Mouse (Mus musculus) spleen, postnatal 14 days (tissue): ENCODE results near the gene Il21r.

Experiments used
- DNase-seq, 2 experiments: peaks; one replicate each; pipeline ENCODE4 v3.0.0; 2021 to 2022; ENCODE audit warnings: low spot score in 2 of 2

The Il21r gene

DNA sequence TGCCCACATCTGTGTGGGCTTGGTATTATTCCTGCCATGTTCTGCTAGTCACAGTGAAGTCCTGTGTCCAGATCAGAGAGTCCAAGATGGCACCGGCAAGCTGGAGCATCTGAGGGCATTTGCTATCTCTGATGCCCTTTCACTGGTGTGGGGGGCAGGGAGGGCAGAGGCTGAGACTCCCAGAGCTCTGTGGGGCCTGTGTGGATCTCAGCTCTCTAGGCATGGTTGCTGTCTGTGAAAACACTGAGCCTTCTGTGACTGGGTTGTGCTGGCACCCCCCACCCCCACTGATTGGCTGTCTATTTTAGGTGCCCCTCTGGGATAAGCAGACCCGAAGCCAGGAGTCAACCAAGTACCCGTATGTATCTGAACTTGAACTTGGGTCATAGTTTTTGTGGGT lies 28.4 kb upstream of the Il21r start:
- no peak for DNase-seq

DNA sequence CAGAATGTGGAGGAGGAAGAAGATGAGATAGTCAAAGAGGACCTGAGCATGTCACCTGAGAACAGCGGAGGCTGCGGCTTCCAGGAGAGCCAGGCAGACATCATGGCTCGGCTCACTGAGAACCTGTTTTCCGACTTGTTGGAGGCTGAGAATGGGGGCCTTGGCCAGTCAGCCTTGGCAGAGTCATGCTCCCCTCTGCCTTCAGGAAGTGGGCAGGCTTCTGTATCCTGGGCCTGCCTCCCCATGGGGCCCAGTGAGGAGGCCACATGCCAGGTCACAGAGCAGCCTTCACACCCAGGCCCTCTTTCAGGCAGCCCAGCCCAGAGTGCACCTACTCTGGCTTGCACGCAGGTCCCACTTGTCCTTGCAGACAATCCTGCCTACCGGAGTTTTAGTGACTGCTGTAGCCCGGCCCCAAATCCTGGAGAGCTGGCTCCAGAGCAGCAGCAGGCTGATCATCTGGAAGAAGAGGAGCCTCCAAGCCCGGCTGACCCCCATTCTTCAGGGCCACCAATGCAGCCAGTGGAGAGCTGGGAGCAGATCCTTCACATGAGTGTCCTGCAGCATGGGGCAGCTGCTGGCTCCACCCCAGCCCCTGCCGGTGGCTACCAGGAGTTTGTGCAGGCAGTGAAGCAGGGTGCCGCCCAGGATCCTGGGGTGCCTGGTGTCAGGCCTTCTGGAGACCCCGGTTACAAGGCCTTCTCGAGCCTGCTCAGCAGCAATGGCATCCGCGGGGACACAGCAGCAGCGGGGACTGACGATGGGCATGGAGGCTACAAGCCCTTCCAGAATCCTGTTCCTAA lies 27.3 kb upstream of the Il21r start:
- no peak for DNase-seq

DNA sequence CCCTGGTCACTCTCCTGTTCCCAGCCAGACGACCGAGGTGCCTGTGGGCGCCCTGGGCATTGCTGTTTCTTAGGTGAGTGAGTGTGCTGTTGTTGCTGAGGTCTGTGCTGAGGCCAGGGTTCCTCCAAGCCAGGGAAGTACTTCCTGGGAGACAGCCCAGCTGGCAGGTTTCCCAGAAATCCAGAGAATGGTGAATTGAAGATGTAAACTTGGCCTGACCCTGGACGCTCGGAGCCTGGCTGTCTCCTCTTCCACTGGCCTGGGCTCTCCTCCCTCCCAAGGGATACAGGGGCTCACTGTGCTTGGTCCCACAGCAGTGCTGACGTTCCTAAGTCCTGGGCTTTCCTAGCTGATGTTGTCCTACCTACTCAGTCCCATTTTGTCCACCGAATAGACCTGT lies 26.2 kb upstream of the Il21r start:
- DNase-seq, result no peak

DNA sequence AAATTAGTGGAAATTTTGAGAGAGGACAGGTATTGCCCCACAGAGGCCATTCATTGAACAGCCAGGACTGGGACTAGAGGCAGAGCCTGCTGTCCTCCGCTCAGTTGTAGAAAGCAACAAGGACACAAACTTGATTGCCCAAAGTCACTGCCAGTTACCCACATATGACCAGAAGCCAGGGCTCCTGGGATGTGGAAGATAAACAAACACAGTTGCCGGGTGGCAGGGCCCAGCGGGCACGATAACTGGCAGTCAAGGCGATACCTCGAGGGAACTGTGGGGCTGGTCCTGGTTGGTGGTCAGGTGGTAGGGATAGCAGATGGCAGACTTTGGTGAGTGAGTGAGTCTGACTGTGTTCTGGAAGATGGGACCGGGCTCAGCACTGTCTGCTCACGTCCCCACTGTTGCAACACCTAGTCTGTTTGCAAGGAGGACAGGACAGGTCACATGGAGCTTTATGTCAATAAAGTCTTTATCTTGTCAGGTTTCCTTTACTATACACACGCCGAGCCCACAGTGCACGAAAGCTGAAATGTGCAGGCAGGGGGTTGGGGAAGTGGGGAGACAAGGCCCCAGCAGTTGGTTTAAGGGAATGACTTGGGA lies 25.6 kb upstream of the Il21r start:
- DNase-seq, result no peak

DNA sequence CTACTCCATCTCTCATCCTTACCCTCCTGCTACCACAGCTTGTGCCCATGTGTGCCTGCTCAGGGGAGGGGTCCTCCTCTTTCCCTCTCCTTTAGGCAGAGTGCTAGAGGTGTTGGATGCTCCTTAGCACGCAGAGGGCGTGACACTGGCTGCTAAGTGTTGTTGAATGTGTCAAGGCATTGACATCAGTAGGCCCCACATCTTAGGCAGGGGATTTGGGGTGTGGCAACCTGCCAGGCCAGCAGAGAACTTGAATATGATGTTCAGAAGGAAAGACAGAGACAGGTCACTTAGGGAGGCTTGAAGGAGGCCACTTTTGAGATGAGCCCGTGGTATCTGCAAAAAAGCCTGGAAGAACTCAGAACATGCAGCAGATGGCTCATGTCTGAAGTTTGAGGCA lies 25.1 kb upstream of the Il21r start:
- no peak for DNase-seq

DNA sequence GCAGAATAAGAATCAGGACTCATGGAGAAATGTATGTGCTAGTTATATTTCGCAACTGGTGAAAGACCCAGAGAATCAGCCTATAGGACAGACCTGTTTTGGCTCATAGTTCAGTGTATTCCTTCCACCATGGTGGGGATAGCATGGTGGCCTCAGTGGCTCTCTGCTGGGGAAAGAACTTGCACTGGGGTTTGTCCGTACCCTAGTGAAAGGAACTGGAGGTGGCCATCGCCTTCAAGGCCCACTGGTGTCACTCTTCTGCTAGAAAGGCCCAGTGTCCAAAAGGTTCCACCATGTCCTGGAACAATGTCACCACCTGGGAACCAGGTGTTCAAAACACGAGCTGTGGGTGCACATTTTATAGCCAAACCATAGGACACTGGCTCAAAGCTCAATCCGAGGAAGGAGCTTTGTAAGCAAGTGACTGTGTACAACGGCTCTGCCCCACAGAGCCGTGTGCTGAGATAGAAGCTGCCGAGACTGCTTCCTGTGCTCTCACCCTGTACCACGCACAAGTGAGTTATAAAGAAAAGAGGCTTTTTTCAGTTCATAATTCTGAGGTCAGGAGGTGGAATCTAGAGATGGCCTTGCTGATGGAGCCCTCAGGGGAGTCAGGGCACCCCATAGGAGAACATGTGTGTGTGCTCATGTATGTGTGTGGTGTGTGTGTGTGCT lies 23.5 kb upstream of the Il21r start:
- DNase-seq, result no peak

DNA sequence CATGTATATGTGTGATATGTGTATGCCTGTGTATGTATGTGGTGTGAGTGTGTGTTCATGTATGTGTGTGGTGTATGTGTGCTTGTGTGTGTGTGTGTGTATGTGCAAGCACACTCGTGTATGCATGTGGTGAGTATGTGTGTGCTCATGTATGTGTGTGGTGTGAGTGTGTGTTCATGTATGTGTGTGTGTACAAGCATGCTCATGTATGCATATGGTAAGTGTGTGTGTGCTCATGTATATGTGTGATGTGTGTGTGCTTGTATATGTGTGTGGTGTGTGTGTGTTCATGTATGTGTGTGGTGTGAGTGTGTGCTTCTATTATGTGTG lies 23.0 kb upstream of the Il21r start:
- no peak for DNase-seq

DNA sequence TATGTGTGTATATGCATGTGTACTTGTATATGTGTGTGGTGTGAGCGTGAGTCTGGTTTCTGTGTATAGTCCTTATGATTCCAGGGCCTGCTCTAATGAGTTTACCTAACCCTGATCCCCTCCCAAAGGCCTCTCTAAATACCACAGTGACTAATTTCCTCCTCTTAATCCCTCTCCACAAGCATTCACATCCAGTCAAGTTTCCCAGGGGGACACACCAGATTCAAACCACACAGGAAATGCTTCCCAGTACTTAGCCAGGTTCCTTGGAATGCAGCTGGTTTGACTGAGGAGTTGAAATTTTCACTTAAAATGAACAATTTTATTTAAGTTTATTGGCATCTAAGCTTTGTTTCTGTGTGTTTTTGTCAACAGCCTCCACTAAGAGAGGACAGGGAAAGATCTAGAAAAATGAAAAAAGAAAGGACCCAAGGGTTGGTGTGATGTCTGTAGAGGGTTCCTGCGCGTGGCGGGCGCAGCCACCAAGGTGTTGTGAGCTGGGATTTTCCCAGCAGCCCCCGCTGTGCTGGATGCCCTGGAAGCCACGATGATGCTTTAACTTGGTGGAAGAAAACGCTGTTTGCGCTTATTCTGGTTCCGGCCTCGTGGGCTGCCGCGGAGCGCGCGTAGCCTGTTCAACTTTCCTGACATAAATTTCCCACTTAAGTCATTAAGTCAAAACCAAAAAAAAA lies 22.5 kb upstream of the Il21r start:
- DNase-seq, result no peak

DNA sequence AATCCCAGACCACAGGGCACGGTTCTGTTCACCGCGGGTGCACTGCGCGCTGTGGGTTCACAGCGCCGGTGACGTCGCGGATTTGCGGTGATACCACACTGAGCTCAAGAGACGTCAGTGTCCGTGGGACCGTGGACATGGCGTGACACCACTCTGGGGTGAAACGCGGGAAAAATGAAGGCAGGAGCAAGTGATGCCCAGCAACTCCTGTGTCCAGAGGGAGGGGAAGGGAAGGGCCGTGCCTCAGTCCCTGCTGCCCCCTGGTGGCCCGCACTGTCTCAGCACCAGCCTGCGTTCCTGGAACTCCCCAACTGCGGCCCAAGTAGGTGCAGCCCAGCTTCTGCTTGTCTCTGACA lies 21.9 kb upstream of the Il21r start:
- peak; percentile 79 to 82 for DNase-seq

DNA sequence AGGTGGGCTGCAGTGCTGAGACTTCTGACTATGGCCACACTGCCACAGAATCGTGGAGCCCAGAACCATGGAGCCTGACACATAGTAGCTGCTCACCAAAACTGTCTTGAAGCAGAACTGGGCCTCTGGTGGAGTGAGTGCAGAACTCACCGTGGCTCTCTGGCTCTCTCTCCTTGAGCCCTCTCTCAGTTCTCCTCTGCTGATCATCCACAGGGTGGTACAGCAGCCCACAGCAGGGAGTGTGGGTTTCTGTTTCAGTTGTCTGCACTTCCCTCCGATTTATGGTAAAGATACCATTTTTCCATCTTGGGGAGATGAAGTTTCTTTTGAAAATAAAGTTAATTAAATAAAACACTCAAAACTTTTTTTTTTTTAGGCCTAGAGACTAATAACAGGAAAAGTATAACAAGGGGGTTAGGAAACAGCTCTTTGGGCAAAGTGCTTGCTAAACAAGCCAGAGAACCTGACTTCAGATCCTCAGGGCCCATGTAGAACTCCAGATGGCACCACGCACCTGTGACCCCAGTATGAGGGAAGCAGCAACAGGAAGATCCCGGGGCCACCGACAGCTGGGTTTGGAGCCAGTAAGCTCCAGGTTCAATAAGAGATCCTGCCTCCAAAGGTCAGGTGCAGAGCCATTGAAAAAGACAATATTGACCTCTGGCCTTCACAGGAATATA lies 19.8 kb upstream of the Il21r start:
- no peak for DNase-seq

DNA sequence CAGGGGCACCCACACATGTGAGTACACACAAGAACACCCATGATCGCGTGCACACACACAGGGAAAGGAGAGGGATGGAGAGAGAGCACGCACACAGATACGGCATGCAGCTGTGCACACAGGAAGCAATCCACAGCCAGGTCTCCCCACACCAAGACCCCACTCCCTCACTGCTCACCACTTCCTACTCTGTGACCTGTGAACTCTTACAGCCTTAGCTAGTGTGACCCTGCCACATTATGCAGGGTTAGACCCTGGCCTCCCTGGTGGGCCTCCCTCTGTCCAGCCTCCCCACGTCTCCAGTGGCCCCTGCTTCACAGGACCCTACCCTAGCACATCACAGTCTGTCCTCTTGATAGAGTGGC lies 19.2 kb upstream of the Il21r start:
- DNase-seq, result no peak

DNA sequence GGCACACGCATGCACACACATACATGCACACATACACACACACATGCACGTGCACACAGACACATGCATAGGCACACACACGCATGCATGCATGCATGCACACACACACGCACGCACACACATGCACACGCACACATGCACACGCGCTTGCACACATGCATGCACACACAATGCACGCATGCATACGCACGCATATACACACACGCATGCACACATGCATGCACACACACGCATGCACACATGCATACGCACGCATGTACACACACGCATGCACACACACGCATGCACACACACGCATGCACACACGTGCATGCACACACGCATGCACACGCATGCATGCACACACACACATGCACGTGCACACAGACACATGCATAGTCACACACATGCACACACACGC lies 16.9 kb upstream of the Il21r start:
- no peak for DNase-seq

DNA sequence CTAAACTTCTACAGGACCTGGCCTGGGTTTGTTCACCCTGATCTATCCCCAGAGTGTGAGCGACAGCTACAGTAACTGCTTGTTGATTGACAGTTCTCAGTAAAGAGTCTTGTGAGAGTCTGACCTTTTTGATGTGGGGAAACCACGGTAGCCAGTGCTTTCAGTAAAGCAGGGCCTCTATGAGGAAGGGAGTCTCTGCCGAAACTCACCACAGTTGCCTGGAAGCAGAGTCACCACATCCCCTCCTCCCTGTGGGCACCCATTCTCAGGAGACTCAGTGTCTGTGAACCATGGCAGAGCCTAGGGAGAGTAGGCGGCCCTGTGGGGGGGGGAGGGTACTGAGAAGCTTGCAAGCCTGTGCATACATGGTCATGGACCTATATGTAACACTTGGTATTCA lies 14.5 kb upstream of the Il21r start:
- DNase-seq, result no peak

DNA sequence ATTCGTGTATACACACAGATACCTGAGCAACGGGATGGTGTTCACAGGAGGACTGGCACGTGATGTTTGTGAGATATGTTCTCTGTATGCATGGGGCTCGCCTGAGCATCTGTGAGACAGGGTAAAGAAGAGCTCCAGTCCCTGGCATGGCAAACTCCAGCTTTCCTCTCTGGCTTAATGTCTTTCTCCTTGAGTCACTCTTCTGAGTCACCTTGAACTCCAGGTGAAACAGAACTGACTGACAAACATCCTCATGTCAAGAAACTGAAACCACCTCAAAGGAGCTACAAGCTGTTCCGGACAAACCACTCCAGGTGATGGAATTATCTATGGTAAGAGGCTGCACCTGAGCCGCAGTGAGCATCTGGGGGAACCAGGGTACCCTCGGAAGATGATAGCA lies 13.3 kb upstream of the Il21r start:
- no peak for DNase-seq

DNA sequence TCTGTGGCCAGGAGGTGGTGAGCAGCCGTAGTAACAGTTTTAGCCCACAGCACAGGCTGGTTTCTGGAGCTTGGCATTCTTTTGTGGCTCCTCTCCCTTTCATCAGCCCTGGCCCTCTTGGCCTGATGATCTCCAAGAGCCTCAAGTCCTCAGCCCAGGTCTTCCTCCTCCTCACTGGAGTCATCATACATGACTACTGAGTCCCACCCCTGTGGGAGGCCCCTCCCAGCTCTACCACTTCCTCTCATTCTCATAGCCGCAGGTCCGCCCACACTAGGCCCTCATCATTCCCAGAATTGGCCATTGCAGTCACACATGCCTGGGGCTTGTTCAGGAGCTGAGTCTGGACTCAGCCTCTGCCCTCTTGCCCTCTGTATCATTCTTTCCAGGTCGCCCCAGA lies 9.4 kb upstream of the Il21r start:
- DNase-seq, result no peak

DNA sequence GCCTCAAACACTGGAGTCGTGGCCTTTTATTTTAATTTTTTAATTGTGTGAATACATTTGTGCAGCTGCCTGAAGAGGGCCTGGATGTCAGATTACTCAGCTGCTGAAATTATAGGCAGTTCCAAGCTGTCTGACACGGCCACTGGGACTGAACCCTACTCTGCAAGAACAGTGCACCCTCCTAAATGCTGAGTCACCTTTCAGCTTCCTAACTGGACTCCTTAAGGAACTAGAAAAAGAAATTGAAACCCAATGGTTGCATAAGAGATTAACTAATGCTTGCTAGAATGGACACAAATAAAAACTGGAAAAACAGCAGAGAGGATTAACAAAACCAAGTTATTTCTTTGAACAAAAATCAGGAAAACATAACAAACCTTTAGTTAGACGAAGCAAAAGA lies 6.8 kb upstream of the Il21r start:
- no peak for DNase-seq

DNA sequence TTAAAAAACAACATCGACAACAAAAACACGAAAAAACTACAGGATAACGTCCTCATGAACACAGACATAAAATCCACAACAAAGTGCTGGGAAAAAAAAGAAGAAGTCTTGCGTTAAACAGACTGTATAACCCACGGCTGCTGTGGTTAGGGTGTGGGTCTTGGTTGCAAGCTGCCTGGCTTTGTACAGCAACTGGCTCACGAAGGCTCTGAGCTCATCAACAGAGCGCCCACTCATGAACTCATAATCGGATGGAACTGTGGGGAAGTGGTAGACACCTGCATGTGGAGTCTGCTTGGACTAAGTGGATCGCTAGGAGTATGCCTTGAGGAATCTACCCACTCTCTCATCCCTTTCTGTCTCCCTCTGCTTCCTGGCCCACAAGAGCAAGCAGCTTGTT lies 6.1 kb upstream of the Il21r start:
- DNase-seq, result no peak

DNA sequence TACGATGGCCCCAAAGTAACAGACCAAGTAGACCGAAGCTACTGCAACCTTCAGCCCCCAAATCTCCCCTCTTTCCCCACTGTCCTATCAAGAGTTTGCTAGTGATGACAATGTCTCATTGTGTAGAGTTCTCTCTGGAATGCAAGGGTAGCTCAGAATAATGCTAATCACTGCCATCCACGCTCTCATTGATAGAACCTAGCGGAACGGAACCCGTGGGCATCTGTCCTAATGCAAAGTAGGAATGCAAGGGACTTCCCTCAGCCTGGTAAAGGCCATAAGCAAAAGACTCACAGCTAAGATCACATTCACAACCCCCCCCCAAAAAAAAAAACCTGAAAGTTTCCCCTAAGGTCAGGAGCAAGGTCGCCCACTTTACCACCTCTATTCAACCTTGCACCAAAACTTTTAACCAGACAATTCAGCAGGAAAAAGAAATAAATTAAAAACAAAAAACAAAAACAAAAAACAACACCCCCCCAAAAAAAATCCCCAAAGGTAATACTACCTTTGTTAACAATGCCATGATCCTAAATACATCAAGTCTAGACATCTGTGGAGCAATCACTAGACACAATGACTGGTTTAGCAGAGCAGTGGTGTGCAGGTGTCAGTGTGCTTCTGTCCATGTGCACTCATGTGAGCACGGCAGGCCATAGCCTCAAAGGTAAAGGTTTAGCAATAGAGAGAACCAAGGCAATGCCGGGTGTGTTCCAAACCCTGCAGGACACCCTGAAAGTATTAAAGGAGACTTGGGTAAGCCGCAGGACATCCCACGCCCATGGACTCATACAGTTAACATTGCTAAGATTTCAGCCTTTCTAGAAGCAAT lies 5.5 kb upstream of the Il21r start:
- DNase-seq, result no peak

DNA sequence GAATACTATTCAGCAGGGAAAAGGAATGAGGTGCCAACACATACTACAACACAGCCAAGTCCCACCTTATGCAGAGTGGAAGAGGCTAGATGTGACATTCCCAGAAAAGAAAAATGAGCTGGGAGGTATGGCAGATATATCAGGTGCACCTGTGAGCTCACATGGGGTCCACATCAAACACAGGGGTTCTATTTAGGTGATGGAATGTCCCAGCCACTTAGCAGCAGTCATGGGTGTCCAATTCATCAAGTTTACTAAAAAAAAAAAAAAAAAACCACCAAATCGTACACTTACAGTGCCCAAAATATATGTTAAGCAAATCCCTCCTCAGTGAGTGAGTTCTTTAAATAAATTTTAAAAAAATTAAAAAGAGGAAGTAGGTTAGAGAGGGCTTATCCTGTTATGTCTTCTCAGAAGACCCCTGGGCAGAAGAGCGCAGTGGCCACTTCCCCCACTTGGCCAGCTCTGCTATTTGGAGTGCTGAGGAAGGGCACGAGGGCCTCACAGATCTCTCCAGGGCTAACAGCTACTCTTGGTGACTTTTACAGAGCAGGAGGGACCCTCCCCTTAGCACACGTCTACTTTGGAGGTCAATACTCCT lies 3.8 kb upstream of the Il21r start:
- DNase-seq, result no peak

DNA sequence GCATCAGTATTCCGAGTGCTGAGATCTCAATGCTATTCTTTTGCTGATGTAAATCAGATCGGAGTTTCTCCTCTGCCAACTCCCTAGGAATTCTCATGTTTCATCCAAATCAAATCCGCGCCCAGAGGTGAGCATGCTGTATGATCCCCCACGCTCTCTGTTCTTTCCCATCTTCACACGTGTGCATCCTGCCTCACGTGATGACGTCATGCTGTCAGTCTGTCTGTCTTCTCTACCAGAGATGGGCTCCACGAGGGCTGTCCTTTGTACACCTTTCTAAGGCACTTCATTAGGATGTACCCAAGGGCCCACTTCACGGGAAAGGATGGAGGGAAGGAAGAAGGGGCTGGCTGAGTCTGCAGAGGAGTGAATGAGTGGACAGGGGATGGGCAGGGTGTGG lies 3.1 kb upstream of the Il21r start:
- DNase-seq, result no peak
